Mouse (Mus musculus) kidney, adult 2 months (tissue): ENCODE measurements around the gene Ptgir. TPM values are rescaled to one million over a fixed set of nuclear protein-coding genes. Genes with fewer than 3 reads are reported as not detected.

Experiments used
- DNase-seq: peaks from one replicate; pipeline ENCODE4 v3.0.0; 2021
- H3K27ac ChIP-seq: fragments of 200-500 bp; 2 replicates; pipeline ENCODE4 v1.5.1; 2012; ENCODE audit warnings: low read depth, low read length, control low read depth, inconsistent platforms; ENCODE audit not compliant: insufficient read depth
- H3K27me3 ChIP-seq: fragments of 200-500 bp; replicated peaks from 2 replicates; pipeline ENCODE4 v1.6.1; 2012; ENCODE audit warnings: mild to moderate bottlenecking, moderate library complexity, low read length, inconsistent platforms; ENCODE audit not compliant: control insufficient read depth, insufficient read depth
- H3K36me3 ChIP-seq: fragments of 200-500 bp; 2 replicates; pipeline ENCODE4 v1.6.1; 2012; ENCODE audit warnings: mild to moderate bottlenecking, moderate library complexity, low read length, inconsistent platforms; ENCODE audit not compliant: control insufficient read depth, insufficient read depth
- H3K4me1 ChIP-seq: fragments of 200-500 bp; 2 replicates; pipeline ENCODE4 v1.6.1; 2011; ENCODE audit warnings: low read length; ENCODE audit not compliant: control insufficient read depth, insufficient read depth
- H3K4me3 ChIP-seq: fragments of 200-500 bp; 2 replicates; pipeline ENCODE4 v1.5.1; 2011; ENCODE audit warnings: mild to moderate bottlenecking, low read depth, low read length, control low read depth; ENCODE audit not compliant: insufficient read depth
- CTCF ChIP-seq: fragments of 200-500 bp; conservative IDR thresholded peaks from 2 replicates; pipeline ENCODE4 v1.5.1; 2011; ENCODE audit warnings: low read depth, mild to moderate bottlenecking, control low read depth, low read length, moderate library complexity, mixed read lengths; ENCODE audit not compliant: insufficient read depth, insufficient read length
- POLR2A ChIP-seq: fragments of 200-500 bp; IDR thresholded peaks from one replicate; pipeline ENCODE4 v1.6.1; 2011; ENCODE audit warnings: low read depth, low read length, control low read depth
- WGBS: fragments of 180-500 bp; shearing (Covaris S2); methylation state at CpG from one replicate; pipeline ENCODE4 v1.1.7; 2018; 5-methylcytosine and 5-hydroxymethylcytosine counted together
- polyA plus RNA-seq: library from polyadenylated mRNA; depleted of rRNA; stranded (reverse); fragments of >200 nt; gene quantifications from 2 replicates; pipeline ENCODE4 v1.2.3, GENCODE M21; 2012

Ptgir gene
- polyA plus RNA-seq, 1 experiment = 4.0 TPM

GRCm38 (mm10) chr7:16908859-16909258, 2.6 kb downstream of the Ptgir start:
- WGBS = 60% methylated on average over 11 of the region's 11 CpGs
- TF ChIP-seq CTCF (no peak), POLR2A (no peak)
- H3K4me3 ChIP-seq = no peak overlapping the region

DNA sequence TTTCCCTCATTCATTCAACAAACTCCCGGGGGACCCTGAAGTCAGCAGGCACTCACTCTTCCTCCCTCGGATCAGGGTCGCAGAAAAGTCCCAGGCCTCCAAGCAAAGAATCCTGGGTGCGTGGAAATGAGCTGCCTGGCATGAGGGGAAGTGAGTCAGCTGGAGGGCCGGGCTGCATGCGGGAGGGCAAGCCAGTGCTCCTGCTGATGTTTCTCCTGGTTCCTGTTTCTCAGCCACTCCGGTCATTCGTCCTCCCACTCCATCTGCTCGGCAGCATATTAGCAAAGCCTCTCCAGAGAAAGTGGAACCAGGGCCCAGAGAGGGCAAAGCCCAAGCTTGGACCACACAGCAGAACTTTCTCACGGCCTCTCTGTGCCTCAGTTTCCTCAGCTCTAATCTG, 3.6 kb downstream of the Ptgir start:
- Histone ChIP-seq H3K4me1 (no peaks in the 10 kb centered on the region), H3K27me3 (no peaks in the 10 kb centered on the region), H3K4me3 (no peak overlapping the region), H3K36me3 (no peaks in the 10 kb centered on the region), H3K27ac (no peak overlapping the region)
- no peak for DNase-seq
- WGBS = 32% methylated on average over 10 of the region's 10 CpGs
- TF ChIP-seq CTCF (no peak), POLR2A (no peak)

More at GRCm38 (mm10) chr7:16908859-16909258, 2.6 kb downstream of the Ptgir start:
- Histone ChIP-seq H3K27me3 (no peaks in the 10 kb centered on the region), H3K36me3 (no peaks in the 10 kb centered on the region), H3K27ac (no peak overlapping the region), H3K4me1 (no peaks in the 10 kb centered on the region)
- DNase-seq = no peak

DNA sequence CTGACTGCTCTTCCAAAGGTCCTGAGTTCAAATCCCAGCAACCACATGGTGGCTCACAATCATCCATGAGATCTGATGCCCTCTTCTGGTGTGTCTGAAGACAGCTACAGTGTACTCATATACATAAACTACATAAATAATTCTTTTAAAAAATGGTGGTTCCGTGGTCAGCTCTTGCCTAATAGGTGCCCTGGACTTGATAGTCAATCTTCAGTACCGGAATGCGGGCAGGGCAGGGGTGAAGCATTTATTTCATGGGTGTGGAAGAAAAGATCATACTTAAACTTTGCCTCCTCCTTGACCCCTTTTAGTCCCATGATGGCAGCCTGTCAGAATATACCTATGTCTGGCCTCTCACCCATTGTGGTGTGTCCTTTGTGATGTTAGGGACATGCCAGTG, 5.6 kb downstream of the Ptgir start:
- TF ChIP-seq POLR2A = no peak
- no peak for TF ChIP-seq CTCF
- Histone ChIP-seq H3K27me3 (no peaks in the 10 kb centered on the region), H3K4me1 (no peaks in the 10 kb centered on the region), H3K4me3 (no peak overlapping the region), H3K27ac (no peak overlapping the region), H3K36me3 (0 out of 2 replicates have a peak, but pooled peaks cover 1% of the 10 kb centered on the region)
- no peak for DNase-seq
- 91% methylated on average over 3 of the region's 3 CpGs for WGBS

DNA sequence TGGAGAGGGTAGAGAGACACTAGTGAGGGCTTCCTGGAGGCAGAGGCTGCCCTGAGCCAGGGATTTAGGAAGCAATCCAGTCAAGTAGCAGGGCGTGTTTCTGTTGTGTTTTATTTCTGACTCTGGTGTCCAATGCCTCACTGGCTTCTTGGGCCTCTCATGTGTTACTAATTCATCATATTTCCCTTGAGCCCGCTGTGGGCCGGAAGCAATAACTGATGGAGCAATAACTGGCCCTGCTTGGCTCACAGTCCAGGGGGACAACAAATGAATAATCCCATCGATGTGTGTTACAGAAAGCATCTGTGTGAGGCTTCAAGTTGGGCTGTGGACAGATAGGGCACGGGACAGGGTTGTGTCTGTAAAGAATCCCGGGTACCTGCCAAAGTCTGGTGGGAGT, 6.1 kb downstream of the Ptgir start:
- WGBS = 67% methylated on average over 6 of the region's 6 CpGs

GRCm38 (mm10) chr7:16913806-16914452, 7.6 kb downstream of the Ptgir start:
- H3K4me3 ChIP-seq = no peak overlapping the region
- WGBS = 26% methylated on average over 10 of the region's 10 CpGs
- peak; percentile 78 for DNase-seq
- H3K27me3 ChIP-seq = no peaks in the 10 kb centered on the region
- no peak overlapping the region for H3K27ac ChIP-seq
- H3K36me3 ChIP-seq = 0 out of 2 replicates have a peak, but pooled peaks cover 2% of the 10 kb centered on the region
- TF ChIP-seq POLR2A (no peak), CTCF (peak; percentile 86)
- no peaks in the 10 kb centered on the region for H3K4me1 ChIP-seq

More for the DNA sequence above, 6.1 kb downstream of the Ptgir start:
- Histone ChIP-seq H3K36me3 (0 out of 2 replicates have a peak, but pooled peaks cover 2% of the 10 kb centered on the region), H3K27ac (no peak overlapping the region), H3K4me1 (no peaks in the 10 kb centered on the region), H3K27me3 (no peaks in the 10 kb centered on the region), H3K4me3 (no peak overlapping the region)
- TF ChIP-seq CTCF (no peak), POLR2A (no peak)
- peak; percentile 48 for DNase-seq

- 0 out of 2 replicates have a peak, but pooled peaks cover 2% of the 10 kb centered on the region for H3K36me3 ChIP-seq
- H3K4me1 ChIP-seq = no peaks in the 10 kb centered on the region
- 80% methylated on average over 18 of the region's 18 CpGs for WGBS
- no peaks in the 10 kb centered on the region for H3K27me3 ChIP-seq
- TF ChIP-seq CTCF (no peak), POLR2A (no peak)
- no peak overlapping the region for H3K27ac ChIP-seq
- no peak for DNase-seq
- no peak overlapping the region for H3K4me3 ChIP-seq
These were observed 8.4 kb downstream of the Ptgir start for GRCm38 (mm10) chr7:16914453-16915343.

- Histone ChIP-seq H3K36me3 (0 out of 2 replicates have a peak, but pooled peaks cover 2% of the 10 kb centered on the region), H3K27ac (no peak overlapping the region), H3K4me3 (no peak overlapping the region), H3K27me3 (no peaks in the 10 kb centered on the region), H3K4me1 (0 out of 2 replicates have a peak, but pooled peaks cover under 1% of the 10 kb centered on the region)
- DNase-seq = no peak
- WGBS = 87% methylated on average over 32 of the region's 32 CpGs
- TF ChIP-seq CTCF (no peak), POLR2A (no peak)
These were observed 9.4 kb downstream of the Ptgir start for GRCm38 (mm10) chr7:16915461-16916340.
